Mouse (Mus musculus) lung, postnatal 36 days (tissue): Measurements from ENCODE around the gene Dusp14.
A peak's percentile ranks its signal among the peaks of the same experiment; 100 is the strongest.

Experiments used
- DNase-seq: peaks from one replicate; pipeline ENCODE4 v3.0.0; 2022; ENCODE audit warnings: mixed read lengths

Dusp14 gene

GRCm38 (mm10) chr11:84069034-84069370 is at the start of gene Dusp14:
TSS of gene Dusp14 (minus strand) at chr11:84069261.
- no peak for DNase-seq

DNA sequence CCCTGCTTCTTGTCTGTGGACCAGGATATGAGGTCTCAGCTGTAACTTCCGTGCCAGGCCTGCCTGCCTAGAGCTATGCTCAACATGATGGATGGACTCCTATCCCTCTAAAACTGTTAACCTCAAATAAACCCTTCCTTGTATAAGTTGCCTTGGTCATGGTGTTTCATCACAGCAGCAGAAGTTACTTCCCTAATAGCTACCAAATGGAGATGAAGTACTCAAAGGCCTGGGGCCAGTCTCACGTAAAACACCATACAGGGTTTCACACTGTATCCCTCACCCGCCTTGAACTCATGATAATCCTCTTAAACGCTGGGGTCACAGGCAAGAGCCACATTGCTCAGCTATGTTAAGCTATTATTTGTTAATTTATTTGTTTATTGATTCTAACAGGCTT is 48.4 kb upstream of the Dusp14 start:
- DNase-seq = no peak

DNA sequence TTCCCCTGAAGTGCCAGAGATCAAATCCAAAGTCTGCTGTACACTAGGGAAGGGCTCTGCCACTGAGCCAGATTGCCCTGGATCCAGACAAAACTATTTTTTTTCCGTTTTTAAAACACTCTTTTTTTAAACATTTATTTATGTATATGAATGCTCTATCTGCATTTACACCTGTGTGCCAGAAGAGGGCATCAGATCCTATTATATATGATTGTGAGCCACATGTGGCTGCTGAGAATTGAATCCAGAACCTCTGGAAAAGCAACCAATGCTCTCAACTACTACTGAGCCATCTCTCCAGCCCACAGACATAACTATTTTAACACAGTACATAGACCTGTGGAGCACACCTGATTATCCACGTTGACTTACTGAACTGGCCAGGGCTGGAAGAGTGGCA is 47.2 kb upstream of the Dusp14 start:
- no peak for DNase-seq

- DNase-seq = no peak
Measured at GRCm38 (mm10) chr11:84115646-84116045, 46.6 kb upstream of the Dusp14 start.

DNA sequence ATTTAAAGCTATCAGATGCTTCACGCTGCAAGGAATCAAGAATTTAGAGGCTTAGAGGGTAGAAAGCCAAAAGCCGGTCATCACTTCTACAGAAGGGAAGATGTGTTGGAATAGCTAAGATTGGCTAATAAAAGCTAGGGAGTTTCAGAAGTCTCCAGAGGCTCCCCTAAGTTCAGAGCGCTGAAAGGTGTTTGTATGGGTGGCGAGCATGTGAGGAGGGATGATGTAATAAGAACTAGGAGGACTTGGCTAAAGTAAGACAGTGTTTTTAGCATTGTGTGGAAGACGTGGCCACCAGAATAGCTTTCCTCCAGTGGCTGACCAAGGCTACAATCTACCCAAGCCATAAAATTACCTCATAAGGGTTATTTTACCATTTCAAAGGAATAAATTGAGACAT is 44.6 kb upstream of the Dusp14 start:
- no peak for DNase-seq

DNA sequence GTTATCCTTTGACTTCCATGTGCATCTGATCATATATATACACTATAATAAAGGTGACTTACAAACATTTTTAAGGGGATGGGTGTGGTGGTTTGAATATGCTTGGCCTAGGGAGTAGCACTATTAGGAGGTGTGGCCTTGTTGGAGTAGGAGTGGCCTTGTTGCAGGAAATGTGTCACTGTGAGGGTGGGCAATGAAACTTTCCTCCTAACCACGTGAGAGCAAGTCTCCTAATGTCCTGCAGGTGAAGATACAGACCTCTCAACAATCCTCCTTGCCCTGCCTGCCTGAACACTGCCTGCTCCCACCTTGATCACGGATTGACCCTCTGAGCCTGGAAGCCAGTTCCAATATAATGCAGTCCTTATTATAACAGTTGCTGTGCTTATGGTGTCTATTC is 38.1 kb upstream of the Dusp14 start:
- DNase-seq = no peak

DNA sequence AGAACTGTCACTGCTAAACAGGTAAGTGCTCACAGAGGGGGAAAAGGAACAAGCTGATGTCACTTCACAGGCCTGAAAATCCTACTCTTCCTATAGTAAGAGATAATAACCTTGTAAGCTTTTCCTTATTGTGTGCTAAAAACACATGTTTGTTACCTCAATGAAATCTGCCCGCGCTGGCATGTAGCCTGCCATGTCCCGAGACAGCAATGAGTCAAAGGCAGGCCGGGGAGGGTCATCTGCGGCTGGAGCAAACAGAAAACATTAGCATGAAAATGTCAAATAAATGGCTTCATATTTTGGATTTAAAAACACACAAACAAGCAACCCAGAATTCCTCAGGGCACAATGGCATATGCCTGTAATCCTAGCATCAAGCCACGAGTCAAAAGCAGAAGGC is 35.0 kb upstream of the Dusp14 start:
- DNase-seq = no peak

GRCm38 (mm10) chr11:84101182-84101581 is 32.1 kb upstream of the Dusp14 start:
- DNase-seq = no peak

DNA sequence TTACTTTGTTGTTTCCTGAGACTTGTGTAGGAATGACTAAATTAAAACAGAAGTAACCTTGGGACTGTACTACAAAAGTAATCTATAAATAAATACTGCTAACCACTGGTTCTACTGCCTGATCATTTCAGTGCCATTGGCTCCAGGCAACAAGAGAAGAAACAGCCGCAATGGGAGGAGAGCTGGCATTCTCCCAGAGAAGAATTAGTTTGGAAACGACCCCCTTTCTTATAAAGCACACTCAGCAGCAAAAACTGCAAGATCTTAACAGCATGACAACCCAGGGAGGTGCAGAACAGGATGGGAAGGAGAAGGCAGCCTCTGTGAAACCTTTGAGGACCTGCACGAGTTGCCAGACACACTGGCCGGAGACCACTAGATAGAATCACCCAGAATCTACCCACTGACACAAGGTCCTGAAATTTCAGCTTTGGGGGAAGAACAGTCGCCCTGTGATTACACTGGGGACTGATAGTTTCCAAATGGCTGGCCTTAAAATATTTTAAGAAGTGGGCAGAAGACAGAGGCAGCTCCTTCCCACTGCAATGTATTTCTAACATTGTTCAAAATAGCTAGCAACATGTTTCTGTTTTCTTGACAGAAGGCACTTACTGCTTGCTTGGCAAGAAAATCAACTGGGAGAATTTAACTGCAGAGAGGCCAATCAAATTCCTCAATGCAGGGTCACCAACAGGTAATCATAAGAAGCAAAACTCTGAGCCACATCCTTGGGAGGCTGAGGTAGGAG is 28.4 kb upstream of the Dusp14 start:
- DNase-seq = no peak

- DNase-seq = no peak
Measured at GRCm38 (mm10) chr11:84095084-84095483, 26.0 kb upstream of the Dusp14 start.

- DNase-seq = no peak
Measured at GRCm38 (mm10) chr11:84090572-84090971, 21.5 kb upstream of the Dusp14 start.

DNA sequence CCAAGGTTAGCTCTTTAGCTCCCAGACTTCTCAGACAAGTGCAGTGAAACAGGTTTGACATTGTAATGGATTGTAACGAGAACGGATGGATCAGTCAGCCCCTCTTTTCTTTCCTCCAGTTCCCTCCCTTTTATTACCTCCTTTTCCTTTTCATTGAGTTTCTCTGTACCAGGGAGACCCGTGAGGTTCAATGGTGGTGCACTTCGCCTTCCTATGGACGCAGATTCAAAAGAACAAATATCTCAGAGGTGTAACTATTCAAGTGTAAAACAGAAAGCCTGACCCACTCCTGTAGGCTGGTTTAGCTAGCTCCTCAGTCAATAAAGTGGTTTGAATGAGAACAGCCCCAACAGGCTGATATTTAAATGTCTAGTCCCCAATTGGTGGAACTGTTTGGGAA is 12.8 kb upstream of the Dusp14 start:
- no peak for DNase-seq

GRCm38 (mm10) chr11:84080327-84080726 is 11.3 kb upstream of the Dusp14 start:
- DNase-seq = no peak

GRCm38 (mm10) chr11:84079887-84080286 is 10.8 kb upstream of the Dusp14 start:
- DNase-seq = peak; percentile 79

DNA sequence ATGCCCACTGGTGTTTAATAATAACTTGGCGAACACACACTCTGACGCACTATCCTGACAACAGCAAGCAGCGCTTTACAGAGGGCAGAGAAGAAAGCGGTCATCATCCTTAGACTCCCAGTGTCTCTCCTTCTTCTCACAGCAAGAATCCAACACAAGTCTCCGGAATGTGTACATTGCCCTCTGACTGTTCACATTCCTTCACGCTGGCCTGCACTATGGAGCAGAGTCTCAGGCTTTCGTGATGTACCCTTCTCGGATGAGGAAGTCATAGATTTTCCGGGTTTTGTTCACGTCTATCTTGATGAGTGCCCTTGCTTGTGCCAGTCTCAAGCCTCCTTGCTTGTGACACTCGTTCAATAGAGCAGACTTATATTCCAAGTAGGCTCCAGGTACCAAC is 10.3 kb upstream of the Dusp14 start:
- DNase-seq = no peak

DNA sequence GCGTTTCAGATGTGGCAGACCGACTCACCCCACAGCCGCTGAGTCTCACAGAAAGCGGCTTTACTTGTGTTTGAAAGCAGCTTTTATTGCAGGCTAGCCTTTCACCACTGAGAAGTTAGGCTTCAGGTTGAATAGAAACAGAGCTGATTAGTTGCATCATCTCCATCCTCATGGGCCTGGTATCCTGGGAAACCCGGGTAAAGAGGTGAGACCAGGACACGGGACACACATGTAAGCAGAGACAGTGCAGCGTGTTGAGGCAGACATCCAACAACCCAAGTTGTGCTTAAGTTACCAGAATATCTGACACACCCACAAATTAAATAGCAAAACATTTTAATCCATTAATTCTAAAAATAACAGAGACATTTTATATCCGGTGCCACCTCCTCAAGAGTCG is 9.5 kb upstream of the Dusp14 start:
- DNase-seq = no peak

GRCm38 (mm10) chr11:84077008-84077407 is 7.9 kb upstream of the Dusp14 start:
- no peak for DNase-seq

DNA sequence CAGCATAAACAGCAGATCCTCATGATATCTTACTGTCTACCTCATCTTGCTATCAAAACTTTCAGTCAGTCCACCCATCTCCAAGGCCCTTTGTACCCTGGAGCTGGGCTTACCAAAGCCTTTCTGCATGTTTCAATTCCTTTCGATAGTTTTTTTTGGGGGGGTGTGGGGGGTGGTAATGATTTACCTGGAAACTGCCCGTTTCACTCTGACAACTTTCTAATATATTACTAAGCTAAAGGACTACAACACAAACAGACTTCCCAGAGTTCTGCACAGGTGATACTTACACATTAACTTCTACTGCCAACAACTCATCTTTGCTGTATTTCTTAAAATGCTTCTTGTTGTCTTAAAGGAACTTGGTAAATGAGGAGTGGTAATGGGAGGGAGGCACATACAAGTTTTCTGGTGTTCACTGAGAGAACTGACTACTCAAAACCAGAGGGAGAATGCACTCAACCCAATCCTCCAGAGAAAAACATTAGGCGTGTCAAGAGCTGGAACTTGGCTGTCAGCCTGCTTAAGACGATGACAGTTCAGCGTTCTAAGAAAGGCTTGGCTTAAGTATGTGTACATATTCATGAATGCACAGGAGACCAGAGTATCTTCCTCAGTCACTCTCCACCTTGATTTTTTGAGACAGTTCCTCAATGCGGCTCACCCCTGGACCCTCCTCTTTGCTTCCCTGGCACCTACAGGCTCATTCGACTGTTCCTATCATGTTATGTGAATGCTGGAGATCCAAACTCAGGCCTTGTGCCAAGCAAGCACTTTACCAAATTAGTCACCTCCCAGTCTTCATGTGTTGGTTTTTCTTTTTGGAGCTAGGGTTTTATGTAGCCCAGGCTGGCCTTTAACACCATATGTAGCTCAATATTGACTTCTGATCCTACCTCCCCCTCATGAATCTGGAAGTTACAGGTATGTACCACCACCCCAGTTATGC is 5.0 kb upstream of the Dusp14 start:
- DNase-seq = peak; percentile 77

- peak; percentile 63 for DNase-seq
Measured at GRCm38 (mm10) chr11:84072904-84073651, 4.0 kb upstream of the Dusp14 start.

DNA sequence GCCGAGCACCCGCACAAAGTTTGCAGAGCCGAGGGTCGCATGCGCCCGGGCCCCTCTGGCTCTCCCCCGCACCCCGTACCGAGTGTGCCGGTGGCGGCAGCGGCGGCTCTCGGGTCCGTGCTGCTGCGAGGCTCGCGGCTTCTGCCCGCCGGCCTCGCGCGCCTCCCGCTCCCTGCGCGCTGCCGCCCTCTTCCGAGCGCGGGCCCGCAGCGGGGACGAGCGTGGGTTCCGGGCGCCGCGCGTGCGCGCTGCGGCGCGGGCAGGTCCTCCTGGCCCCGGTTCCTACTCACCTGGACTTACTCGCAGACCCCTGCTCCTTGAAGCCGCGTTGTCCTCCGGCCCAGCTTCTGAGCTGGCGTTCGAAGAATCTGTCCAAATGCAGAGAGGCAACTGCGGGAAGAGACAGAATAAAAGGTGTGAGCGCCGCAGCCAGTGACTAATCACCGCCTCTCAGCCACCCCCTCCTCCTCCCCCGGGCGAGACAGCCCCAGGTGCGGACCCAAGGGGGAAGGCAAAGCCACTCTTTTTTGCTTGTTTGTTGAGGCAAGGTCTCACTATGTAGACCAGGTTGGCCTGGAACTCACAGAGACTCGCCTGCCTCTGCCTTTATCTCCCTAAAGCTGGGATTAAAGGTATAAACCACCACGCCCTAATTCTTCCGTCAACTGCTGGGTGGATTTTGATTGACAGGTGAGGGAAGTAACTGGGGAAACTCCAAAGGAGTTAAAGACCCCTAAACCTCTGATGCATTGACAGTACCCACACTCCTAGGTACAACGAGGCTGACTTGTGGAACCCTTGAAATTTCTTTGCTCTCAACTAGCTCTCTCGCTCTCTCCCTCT is 649 bp downstream of the Dusp14 start:
- DNase-seq = peak; percentile 53

DNA sequence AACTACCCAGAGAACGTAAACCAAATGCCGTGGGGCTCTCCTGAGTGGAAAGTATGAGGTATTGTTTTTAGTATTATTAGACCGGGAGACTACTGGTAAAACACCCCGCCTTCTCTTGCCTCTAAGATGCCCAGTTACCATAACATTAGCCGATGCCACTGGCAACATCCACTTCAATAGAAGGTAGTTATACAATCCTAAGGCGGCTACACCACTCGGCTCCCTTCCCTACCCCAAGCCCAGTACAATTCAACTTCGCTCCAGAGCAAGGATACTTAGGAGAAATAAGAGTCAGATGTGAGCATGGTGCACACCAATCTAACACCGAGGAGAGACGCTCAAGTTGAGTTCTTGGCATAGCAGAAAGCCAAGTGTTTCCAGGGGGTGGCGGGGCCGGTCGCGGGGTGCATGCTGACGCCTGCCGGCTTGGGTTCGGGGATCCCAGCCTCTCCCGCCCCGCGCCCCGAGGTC is 1.3 kb downstream of the Dusp14 start:
- peak; percentile 56 for DNase-seq

DNA sequence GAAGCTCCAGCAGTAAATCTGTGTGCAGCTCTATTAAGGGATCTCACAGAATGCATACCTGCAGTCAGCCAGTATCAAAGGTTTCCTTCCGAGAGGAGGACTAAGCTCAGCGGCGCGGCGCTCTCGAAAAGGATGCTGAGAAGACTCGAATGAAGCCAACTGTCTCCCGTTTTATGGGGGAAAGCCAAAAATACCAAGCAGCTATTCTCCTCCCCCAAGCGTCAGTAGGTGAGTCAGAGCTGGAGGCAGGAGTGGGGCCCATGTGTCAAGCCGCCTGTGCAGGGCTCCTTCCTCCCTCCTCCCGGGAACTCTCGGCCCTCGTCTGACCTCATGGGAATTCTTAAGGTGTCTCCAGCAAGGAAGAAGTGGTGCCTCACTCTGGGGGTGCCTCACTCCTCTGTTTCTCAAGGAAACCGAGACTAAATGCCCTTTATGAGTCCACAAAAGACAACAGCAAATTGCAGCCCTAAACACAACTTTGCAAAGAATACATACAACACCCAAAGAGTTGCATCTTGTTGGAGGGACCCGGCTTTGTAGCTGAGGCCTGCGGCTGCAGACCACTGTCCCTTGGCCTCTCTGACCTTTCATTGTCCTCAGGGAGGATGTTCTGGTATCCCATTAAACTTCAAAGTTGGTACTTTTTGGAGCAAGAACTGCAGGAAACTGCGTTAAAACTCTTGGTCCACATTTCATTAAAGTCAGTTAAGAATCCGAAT is 2.0 kb downstream of the Dusp14 start:
- DNase-seq = peak; percentile 68
